Mouse (Mus musculus): ENCODE data around the gene Lmnb2.

GRCm38 (mm10) chr10:80915736-80916135, 2.3 kb downstream of the Lmnb2 start:
- no peak for TF ChIP-seq GATA1 (IDR thresholded peaks at IDR 0.05; ENCODE audit: borderline replicate concordance, low read length)
- no peak for TF ChIP-seq FLI1 (IDR thresholded peaks at IDR 0.05; ENCODE audit: low read length)

Measured in megakaryocyte, embryonic 14.5 days (primary cell).